Mouse (Mus musculus) gastrocnemius, adult 2 months (tissue): ENCODE measurements around the gene Cpeb4. TPM values are rescaled to one million over a fixed set of nuclear protein-coding genes. Genes with fewer than 3 reads are reported as not detected.
"Not testable (repeated sequence)": the region's sequence is repeated elsewhere in the genome, so short reads cannot be mapped to it uniquely, and the experiment has no call there.

Experiments
- DNase-seq: peaks from one replicate; pipeline ENCODE4 v3.0.0; 2022
- H3K27ac ChIP-seq: fragments of 200-600 bp; 2 replicates; pipeline ENCODE4 v1.8.1; 2022; ENCODE audit warnings: mild to moderate bottlenecking
- H3K4me3 ChIP-seq: fragments of 200-600 bp; 2 replicates; pipeline ENCODE4 v1.8.1; 2022; ENCODE audit warnings: mild to moderate bottlenecking, moderate library complexity
- CTCF ChIP-seq: fragments of 200-600 bp; IDR thresholded peaks from 2 replicates; pipeline ENCODE4 v1.8.1; 2022; ENCODE audit warnings: antibody characterized with exemption, mild to moderate bottlenecking, moderate library complexity
- intact Hi-C: fragments of 180-260 bp; cut with DNase I; formaldehyde crosslinking; loops from one replicate; pipeline ENCODE4 v1.15.1; 2025
- total RNA-seq, 2 experiments: library from RNA; stranded (reverse); gene quantifications; 2 replicates each; pipeline ENCODE4 v1.2.3; 2021

Gene Cpeb4
- total RNA-seq, 2 experiments from 2014 or later = 95.0 to 120 TPM

DNA sequence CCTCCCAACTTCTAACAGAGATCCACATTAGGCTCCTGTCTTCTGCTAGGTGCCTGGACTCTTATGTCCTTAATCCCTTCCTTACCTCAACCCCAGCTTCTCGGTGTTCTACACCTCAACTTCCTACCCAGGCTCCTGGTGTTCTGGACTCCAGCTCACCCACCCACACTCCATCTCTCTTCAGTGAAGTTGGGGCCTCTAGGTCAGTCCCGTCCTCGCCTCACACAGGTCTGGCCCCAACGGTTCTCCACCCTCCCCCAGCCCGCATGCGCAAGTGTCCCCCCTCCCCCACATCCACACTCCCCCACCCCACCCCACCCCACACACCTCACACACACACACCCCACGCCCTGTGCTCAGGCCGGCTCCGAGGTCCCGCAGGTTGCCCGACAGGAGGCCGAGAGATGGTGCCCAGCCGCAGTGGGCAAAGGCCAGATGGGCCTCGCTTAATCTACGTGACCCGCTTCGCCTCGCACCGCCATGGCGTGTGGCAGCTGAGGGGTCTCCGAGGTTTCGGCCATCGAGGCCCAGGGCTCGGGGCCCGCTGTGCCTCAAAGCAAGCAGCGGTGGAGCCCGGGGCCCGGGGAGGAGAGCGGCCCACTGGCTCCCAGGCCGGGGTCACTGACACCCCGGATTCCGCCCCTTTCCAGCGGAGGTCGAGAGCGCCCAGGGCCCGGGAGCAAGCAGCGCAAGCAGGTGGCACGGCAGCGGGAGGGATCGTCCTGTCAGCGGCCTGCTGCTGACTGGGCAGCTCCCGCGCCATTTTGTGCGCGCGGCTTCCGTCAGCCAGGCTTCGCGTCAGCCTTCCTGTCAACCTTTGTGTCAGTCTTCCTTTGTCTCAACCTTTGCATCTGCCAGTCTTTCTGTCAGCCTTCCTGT lies 93.5 kb downstream of the Cpeb4 start, which contains the start of gene 4930524B15Rik:
TSS of gene 4930524B15Rik (plus strand) at position 337 of the 879 bp plus-strand sequence.
- no peak for DNase-seq
- H3K27ac ChIP-seq = no peak within 1 kb of the TSS
- peak within 1 kb of the TSS; percentile 51 for H3K4me3 ChIP-seq
- intact Hi-C loops = no loop called here
- TF ChIP-seq CTCF = no peak

DNA sequence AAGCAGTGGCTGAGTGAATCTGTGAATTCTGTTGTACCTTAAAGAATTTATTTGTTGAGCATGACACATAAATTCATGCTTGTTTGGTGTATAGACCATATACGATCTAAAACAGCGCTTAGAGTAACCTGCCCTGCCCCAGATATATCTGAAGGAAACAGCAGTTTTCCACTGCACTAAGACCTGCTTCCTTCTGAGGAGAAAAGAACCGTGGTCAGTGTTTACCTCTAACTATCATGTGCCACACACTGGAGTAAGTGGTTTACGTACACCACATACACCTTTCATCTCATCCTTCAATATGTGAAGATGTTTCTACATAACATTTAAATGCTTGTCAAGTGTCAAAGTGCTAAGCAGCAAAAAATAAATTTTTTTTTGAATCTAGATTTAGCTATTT lies 102.1 kb downstream of the Cpeb4 start:
- Histone ChIP-seq H3K27ac (no peak overlapping the region), H3K4me3 (no peak overlapping the region)
- TF ChIP-seq CTCF = no peak
- intact Hi-C loops = no loop called here
- DNase-seq = no peak

DNA sequence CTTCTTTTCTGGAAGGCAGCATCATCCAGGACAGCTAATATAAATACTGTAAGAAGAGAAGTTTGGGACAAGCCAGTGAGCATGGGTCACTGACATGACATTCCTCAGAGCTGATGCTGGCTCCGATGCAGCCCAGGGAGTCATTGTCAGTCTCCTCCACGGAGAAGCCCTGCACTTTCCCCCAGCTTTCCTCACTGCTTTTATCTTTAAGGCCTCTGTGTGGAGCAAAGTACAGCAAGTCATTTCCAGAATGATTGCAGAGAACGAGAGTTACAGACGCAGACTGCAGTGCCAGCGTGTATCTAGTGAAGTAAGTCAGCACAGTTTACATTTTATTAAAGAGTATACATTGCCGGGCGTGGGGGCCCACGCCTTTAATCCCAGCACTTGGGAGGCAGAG lies 102.8 kb downstream of the Cpeb4 start:
- TF ChIP-seq CTCF = no peak
- H3K4me3 ChIP-seq = no peak overlapping the region
- intact Hi-C loops = no loop called here
- DNase-seq = no peak
- H3K27ac ChIP-seq = no peak overlapping the region

DNA sequence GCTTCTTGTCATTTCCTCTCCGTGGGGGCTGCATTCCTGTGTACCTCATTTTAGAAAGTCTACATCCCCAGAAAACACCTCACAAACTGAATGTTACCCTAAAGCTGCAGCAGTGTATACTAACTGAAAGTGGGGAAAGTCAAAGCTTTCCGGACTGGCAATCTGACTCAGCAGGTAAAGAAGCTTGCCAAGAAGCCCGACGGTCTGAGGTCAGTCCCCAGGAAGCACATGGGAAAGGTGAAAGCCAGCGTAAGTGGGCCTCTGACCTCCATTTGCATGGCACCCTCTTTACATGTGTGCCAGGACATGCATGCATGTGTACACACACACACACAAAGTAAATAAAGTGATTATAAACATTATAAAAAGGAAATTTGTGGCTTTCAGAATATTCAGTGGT lies 103.7 kb downstream of the Cpeb4 start:
- no peak overlapping the region for H3K27ac ChIP-seq
- DNase-seq = no peak
- intact Hi-C loops = no loop called here
- H3K4me3 ChIP-seq = no peak overlapping the region
- TF ChIP-seq CTCF = no peak

GRCm38 (mm10) chr11:31976137-31976536 lies 104.1 kb downstream of the Cpeb4 start:
- H3K4me3 ChIP-seq = no peak overlapping the region
- no peak for DNase-seq
- intact Hi-C loops = no loop called here
- no peak overlapping the region for H3K27ac ChIP-seq
- no peak for TF ChIP-seq CTCF

- H3K27ac ChIP-seq, DNase-seq, H3K4me3 ChIP-seq, intact Hi-C loops: not testable (repeated sequence)
Measured at GRCm38 (mm10) chr11:31980089-31980488, 108.1 kb downstream of the Cpeb4 start.

DNA sequence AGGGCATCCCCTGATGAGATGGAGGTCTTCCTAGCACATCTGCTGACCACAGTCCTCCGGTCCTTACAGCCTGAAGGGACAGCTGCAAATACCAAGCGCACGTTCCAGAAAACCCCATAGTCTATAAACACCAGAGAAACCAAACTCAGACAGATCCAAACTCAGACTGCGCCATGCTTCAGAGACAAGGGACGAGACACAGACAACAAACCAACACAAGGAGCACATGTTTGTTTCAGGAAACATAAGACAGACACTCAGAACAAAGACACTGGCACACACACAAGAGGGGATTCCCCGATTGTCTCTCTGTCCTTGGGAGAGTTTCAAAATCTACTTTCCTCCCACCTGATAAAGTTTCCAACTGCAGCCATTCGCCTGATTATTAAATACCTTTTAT lies 109.8 kb downstream of the Cpeb4 start:
- no peak for TF ChIP-seq CTCF
- Histone ChIP-seq H3K4me3 (no peak overlapping the region), H3K27ac (no peak overlapping the region)
- intact Hi-C loops = no loop called here
- DNase-seq = no peak

DNA sequence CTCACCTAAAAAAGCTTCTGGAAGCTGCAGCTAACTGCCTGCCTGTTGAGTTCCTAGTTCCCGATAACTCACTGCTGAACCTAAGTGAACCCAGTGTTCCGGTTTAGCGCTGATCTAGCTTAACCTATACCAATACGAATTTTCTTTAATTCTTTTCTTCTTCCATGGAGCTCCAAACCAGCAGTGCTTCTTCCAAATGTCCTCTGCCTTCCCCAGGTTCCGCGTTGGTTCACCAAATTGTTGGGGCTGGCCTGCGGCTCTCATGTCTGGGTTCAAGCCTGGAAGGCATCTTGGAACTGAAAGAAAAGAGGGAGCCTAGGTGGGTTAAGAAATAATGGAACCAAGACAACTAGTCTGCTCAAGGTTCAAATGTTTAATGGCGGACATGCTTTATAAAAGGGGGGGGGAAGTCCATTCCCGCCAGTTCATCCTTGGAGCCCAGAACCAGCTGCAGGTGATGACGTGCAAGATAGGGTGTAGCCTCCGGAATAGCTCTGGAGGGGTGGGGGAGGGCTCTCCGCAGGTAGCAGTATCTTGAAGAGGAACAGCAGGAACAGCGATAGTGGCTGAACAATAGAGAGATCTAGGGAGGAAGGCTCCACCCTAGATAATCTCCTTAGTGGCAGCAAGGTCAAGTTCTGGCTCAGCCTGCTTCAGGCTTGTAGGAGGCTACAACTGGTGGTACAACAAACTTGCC lies 110.4 kb downstream of the Cpeb4 start:
- H3K27ac ChIP-seq, DNase-seq, H3K4me3 ChIP-seq, intact Hi-C loops: not testable (repeated sequence)

- no peak for TF ChIP-seq CTCF
- intact Hi-C loops = no loop called here
- Histone ChIP-seq H3K27ac (no peak overlapping the region), H3K4me3 (no peak overlapping the region)
- DNase-seq = no peak
Measured at GRCm38 (mm10) chr11:31983249-31983648, 111.2 kb downstream of the Cpeb4 start.

DNA sequence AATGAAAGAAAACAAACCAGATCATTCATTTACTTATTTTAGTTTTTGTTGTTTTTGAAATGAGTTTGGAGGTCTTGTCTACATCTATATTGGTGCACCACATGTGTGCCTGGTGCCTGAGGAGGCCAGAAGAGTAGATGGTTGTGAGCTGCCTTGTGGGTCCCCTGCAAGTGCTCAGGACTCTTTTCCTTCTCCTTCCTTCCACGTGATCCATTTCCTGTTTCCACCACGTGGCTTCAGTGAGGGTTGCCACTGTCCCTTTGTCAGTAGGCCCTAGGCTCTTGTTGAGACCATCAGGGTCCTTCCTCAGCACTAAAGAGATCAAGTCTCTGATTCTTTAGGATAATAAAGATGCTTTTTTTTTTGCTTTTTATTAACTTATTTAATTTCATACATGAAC lies 112.8 kb downstream of the Cpeb4 start:
- no peak overlapping the region for H3K4me3 ChIP-seq
- intact Hi-C loops = no loop called here
- no peak overlapping the region for H3K27ac ChIP-seq
- no peak for DNase-seq
- no peak for TF ChIP-seq CTCF

Other genes starting within 250 kb of the Cpeb4 start
- 100 to 1,000 TPM; 137 to 158 TPM for gene Bod1, start 200.3 kb upstream of the Cpeb4 start, total RNA-seq
- not detected for gene 4930524B15Rik, start 93.4 kb downstream of the Cpeb4 start, total RNA-seq
- not detected for gene Nsg2, start 128.3 kb downstream of the Cpeb4 start, total RNA-seq